Mouse (Mus musculus) kidney, embryonic 14.5 days (tissue): ENCODE data around the gene Arhgef11. TPM values are rescaled to one million over a fixed set of nuclear protein-coding genes. Genes with fewer than 3 reads are reported as not detected.

Source experiments
- ATAC-seq: fragments of 200-750 bp; cut with Nextera tagmentation; 2 replicates; pipeline ENCODE4 v1.8.0; 2017; ENCODE audit warnings: moderate number of reproducible peaks, mild to moderate bottlenecking, moderate TSS enrichment, moderate library complexity; ENCODE audit not compliant: low FRiP score, low TSS enrichment
- H3K27ac ChIP-seq: fragments of 300-500 bp; sonication (generic); 2 replicates; pipeline ENCODE4 v1.5.1; 2014; ENCODE audit warnings: low read depth, mild to moderate bottlenecking, low read length, moderate library complexity, mixed read lengths
- H3K27me3 ChIP-seq: fragments of 300-500 bp; sonication (generic); 2 replicates; pipeline ENCODE4 v1.6.1; 2014; ENCODE audit warnings: mild to moderate bottlenecking, low read length; ENCODE audit not compliant: control insufficient read depth, insufficient read depth
- H3K36me3 ChIP-seq: fragments of 300-500 bp; sonication (generic); 2 replicates; pipeline ENCODE4 v1.6.1; 2014; ENCODE audit warnings: low read length, mixed read lengths; ENCODE audit not compliant: control insufficient read depth, insufficient read depth
- H3K4me1 ChIP-seq: fragments of 300-500 bp; sonication (generic); 2 replicates; pipeline ENCODE4 v1.6.1; 2014; ENCODE audit warnings: low read length, mixed read lengths; ENCODE audit not compliant: control insufficient read depth, insufficient read depth
- H3K4me2 ChIP-seq: fragments of 300-500 bp; sonication (generic); replicated peaks from 2 replicates; pipeline ENCODE4 v1.6.1; 2014; ENCODE audit warnings: low read depth, mild to moderate bottlenecking, low read length
- H3K4me3 ChIP-seq: fragments of 300-500 bp; sonication (generic); 2 replicates; pipeline ENCODE4 v1.5.1; 2014; ENCODE audit warnings: mild to moderate bottlenecking, low read length
- H3K9ac ChIP-seq: fragments of 300-500 bp; sonication (generic); 2 replicates; pipeline ENCODE4 v1.6.1; 2014; ENCODE audit warnings: low read depth, mild to moderate bottlenecking, low read length, moderate library complexity
- H3K9me3 ChIP-seq: fragments of 300-500 bp; sonication (generic); 2 replicates; pipeline ENCODE4 v1.6.1; 2016; ENCODE audit warnings: low read length; ENCODE audit not compliant: control insufficient read depth
- WGBS: fragments of 180-500 bp; shearing (Covaris S2); extraction: QIAGEN DNeasy Blood & Tissue Kit; methylation state at CpG from one replicate; pipeline ENCODE4 v1.1.7; 2014; 5-methylcytosine and 5-hydroxymethylcytosine counted together
- polyA plus RNA-seq: library from polyadenylated mRNA; unstranded; fragments of >200 nt; fragmentation: Nextera tagmentation; extraction: Ambion mirVana; gene quantifications from 2 replicates; pipeline ENCODE4 v1.2.1, GENCODE M21; 2014

Gene Arhgef11
- polyA plus RNA-seq, 1 experiment from 2014 or later = 21.9 TPM

- H3K27ac ChIP-seq = no peak within 1 kb of the TSS
- no peaks in the 10 kb centered on the region for H3K9me3 ChIP-seq
- H3K4me3 ChIP-seq = no peak within 1 kb of the TSS
- 0 out of 2 replicates have a peak, but pooled peaks have one; percentile 24 for ATAC-seq
- H3K36me3 ChIP-seq = peaks cover 27% of the 10 kb centered on the region
- H3K27me3 ChIP-seq = no peaks in the 10 kb centered on the region
- peaks cover 31% of the 10 kb centered on the region for H3K4me1 ChIP-seq
- no peak within 1 kb of the TSS for H3K9ac ChIP-seq
- H3K4me2 ChIP-seq = no peak within 1 kb of the TSS
- WGBS = 38% methylated on average over 13 of the region's 13 CpGs
Measured at GRCm38 (mm10) chr3:87748431-87748830, 131.1 kb downstream of the Arhgef11 start, which contains the start of gene Lrrc71. Lrrc71 (minus strand) TSS chr3:87748625.

DNA sequence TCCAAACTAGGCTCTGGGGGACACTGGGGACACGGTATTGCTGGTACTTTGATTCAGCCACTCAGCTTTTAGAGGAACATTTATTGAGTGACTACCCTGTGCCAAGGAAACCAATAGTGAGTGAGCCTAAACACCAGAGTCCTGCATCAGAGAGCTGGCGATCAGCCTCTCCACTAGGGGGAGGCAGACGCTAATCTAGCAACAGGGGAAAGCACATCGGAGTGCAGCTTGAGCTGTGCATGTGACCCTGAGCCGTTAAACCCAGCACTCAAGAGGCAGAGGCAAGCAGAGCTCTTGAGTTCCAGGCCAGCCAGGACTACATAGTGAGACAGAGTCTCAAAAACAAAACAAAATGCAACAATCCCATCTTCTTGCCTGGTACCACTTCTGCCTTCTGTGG is 131.7 kb downstream of the Arhgef11 start:
- peaks cover 33% of the 10 kb centered on the region for H3K36me3 ChIP-seq
- H3K4me2 ChIP-seq = no peak overlapping the region
- H3K27ac ChIP-seq = no peak overlapping the region
- H3K4me3 ChIP-seq = no peak overlapping the region
- H3K9me3 ChIP-seq = no peaks in the 10 kb centered on the region
- H3K27me3 ChIP-seq = no peaks in the 10 kb centered on the region
- H3K9ac ChIP-seq = no peak overlapping the region
- H3K4me1 ChIP-seq = peaks cover 31% of the 10 kb centered on the region
- WGBS = 22% methylated on average over 5 of the region's 5 CpGs
- no peak for ATAC-seq

DNA sequence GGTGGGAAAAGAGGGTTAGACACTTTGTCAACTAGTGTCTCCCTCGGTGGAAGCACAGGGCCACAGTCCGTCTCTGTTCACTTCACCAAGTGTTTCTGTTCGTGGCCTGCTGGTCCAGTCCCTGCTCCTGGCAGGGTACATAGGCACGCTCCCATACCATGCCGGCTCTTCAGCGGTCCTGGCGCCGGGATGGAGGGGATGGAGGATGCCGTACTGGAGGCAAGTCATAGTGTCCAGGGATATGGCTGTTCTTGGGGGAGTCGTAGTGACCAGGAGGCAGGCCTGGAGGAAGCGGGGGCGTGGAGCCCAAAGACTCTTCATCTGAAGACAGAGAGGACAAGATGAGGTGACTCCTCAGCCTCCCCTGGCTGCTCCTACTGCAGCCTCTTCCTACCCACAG is 132.6 kb downstream of the Arhgef11 start:
- no peak overlapping the region for H3K4me2 ChIP-seq
- no peak for ATAC-seq
- no peak overlapping the region for H3K9ac ChIP-seq
- no peaks in the 10 kb centered on the region for H3K9me3 ChIP-seq
- H3K27ac ChIP-seq = no peak overlapping the region
- H3K4me1 ChIP-seq = peaks cover 25% of the 10 kb centered on the region
- 94% methylated on average over 12 of the region's 12 CpGs for WGBS
- H3K4me3 ChIP-seq = no peak overlapping the region
- no peaks in the 10 kb centered on the region for H3K27me3 ChIP-seq
- H3K36me3 ChIP-seq = peaks cover 42% of the 10 kb centered on the region

GRCm38 (mm10) chr3:87752567-87752966 is 135.2 kb downstream of the Arhgef11 start:
- Histone ChIP-seq H3K27me3 (no peaks in the 10 kb centered on the region), H3K4me2 (no peak overlapping the region), H3K9me3 (no peaks in the 10 kb centered on the region), H3K9ac (no peak overlapping the region), H3K4me1 (peaks cover 13% of the 10 kb centered on the region; the same call in 1 of the 2 replicates), H3K4me3 (no peak overlapping the region), H3K27ac (no peak overlapping the region), H3K36me3 (peaks cover 48% of the 10 kb centered on the region)
- ATAC-seq = no peak
- WGBS = 97% methylated on average over 3 of the region's 3 CpGs

DNA sequence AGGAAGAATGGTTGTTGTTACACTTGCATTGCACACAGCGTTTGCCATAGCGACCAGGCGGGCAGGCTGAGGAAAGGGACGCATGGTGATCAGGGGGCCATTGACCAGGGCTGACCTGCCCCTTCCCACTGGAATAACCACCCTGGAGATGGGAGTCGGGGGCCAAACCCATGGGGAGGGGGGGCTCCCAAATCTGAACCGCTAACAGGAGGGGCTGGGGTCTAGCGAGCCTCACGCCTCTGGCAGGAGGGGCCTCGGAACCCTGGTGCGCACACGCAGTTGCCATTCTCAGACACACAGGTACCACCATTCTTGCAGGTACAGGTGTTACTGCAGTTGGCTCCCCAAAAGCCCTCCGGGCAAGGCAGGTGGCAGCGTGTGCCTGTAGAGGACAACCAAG is 136.5 kb downstream of the Arhgef11 start:
- Histone ChIP-seq H3K4me3 (no peak overlapping the region), H3K4me2 (no peak overlapping the region), H3K36me3 (peaks cover 55% of the 10 kb centered on the region), H3K9me3 (no peaks in the 10 kb centered on the region), H3K9ac (no peak overlapping the region), H3K27me3 (no peaks in the 10 kb centered on the region), H3K4me1 (peaks cover 4% of the 10 kb centered on the region; the same call in 1 of the 2 replicates), H3K27ac (no peak overlapping the region)
- ATAC-seq = no peak
- 86% methylated on average over 13 of the region's 13 CpGs for WGBS

GRCm38 (mm10) chr3:87755964-87756363 is 138.6 kb downstream of the Arhgef11 start:
- Histone ChIP-seq H3K4me2 (peak overlapping the region; percentile 41), H3K36me3 (peaks cover 52% of the 10 kb centered on the region), H3K4me3 (peak overlapping the region; percentile 12; the same call in 1 of the 2 replicates), H3K9ac (0 out of 2 replicates have a peak overlapping the region, but pooled peaks have one; percentile 29), H3K4me1 (0 out of 2 replicates have a peak, but pooled peaks cover 4% of the 10 kb centered on the region), H3K27me3 (no peaks in the 10 kb centered on the region), H3K9me3 (no peaks in the 10 kb centered on the region), H3K27ac (no peak overlapping the region)
- ATAC-seq = peak; percentile 87
- 5% methylated on average over 23 of the region's 24 CpGs for WGBS

DNA sequence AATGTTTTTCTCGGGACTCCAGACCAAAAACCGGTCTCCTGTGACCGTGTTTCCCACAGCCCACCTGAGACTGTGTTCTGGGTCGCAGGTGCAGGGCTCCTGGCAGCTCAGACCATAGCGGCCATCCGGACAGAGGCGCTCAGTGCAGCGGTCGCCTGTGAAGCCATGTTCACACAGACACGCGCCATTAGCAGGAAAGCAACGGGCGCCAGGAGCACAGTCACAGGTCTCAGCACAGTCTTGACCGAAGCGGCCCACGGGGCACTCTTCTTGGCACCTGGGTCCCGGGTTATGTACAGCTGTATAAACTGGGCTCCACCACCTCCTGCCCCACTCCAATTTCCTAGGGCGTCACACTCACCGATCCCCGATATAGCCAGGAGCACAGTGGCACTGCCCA is 139.1 kb downstream of the Arhgef11 start:
- 0 out of 2 replicates have a peak, but pooled peaks cover 2% of the 10 kb centered on the region for H3K4me1 ChIP-seq
- 52% methylated on average over 20 of the region's 20 CpGs for WGBS
- no peaks in the 10 kb centered on the region for H3K27me3 ChIP-seq
- no peak for ATAC-seq
- H3K27ac ChIP-seq = no peak overlapping the region
- no peak overlapping the region for H3K9ac ChIP-seq
- H3K4me3 ChIP-seq = no peak overlapping the region; the same call in 1 of the 2 replicates
- no peaks in the 10 kb centered on the region for H3K9me3 ChIP-seq
- H3K4me2 ChIP-seq = peak overlapping the region; percentile 41; the same call in 1 of the 2 replicates
- H3K36me3 ChIP-seq = peaks cover 46% of the 10 kb centered on the region

GRCm38 (mm10) chr3:87758641-87759040 is 141.3 kb downstream of the Arhgef11 start:
- peaks cover 17% of the 10 kb centered on the region for H3K4me1 ChIP-seq
- H3K27ac ChIP-seq = no peak overlapping the region
- 34% methylated on average over 5 of the region's 5 CpGs for WGBS
- ATAC-seq = no peak
- H3K9ac ChIP-seq = no peak overlapping the region
- H3K9me3 ChIP-seq = no peaks in the 10 kb centered on the region
- no peak overlapping the region for H3K4me2 ChIP-seq
- peaks cover 31% of the 10 kb centered on the region for H3K36me3 ChIP-seq
- no peak overlapping the region for H3K4me3 ChIP-seq
- H3K27me3 ChIP-seq = no peaks in the 10 kb centered on the region

GRCm38 (mm10) chr3:87761408-87762375 is 144.3 kb downstream of the Arhgef11 start:
- no peak for ATAC-seq
- no peak overlapping the region for H3K4me2 ChIP-seq

More at GRCm38 (mm10) chr3:87761408-87762375, 144.3 kb downstream of the Arhgef11 start:
- no peaks in the 10 kb centered on the region for H3K27me3 ChIP-seq
- H3K36me3 ChIP-seq = peaks cover 15% of the 10 kb centered on the region; the same call in 1 of the 2 replicates
- H3K4me1 ChIP-seq = peaks cover 45% of the 10 kb centered on the region
- peak overlapping the region; percentile 42; the same call in 1 of the 2 replicates for H3K27ac ChIP-seq
- no peak overlapping the region for H3K9ac ChIP-seq
- H3K9me3 ChIP-seq = no peaks in the 10 kb centered on the region
- WGBS = 64% methylated on average over 20 of the region's 20 CpGs
- H3K4me3 ChIP-seq = no peak overlapping the region
